Mouse (Mus musculus): ENCODE measurements around the gene Pgpep1.
A peak's percentile ranks its signal among the peaks of the same experiment; 100 is the strongest.

Pgpep1 gene

DNA sequence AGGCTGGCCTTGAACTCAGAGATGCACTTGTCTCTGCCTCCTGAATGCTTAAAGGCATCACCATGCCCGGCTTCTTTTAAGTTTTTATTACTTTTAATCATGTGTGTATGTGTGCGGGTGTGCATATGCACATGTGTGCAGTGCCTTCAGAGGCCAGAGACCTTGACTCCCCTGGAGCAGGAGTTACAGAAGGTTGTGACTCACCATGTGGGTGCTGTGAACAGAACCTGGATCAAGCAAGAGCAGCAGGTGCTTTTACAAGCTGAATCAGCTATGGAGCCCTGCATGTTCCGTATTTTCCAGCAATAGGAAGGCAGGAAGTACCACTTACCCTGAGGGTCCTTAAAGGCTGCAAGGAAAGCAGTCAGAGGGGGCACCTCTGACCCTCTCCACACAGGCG is 31.0 kb upstream of the Pgpep1 start:
- no peak for DNase-seq (ENCODE audit: low read depth, low spot score)

DNA sequence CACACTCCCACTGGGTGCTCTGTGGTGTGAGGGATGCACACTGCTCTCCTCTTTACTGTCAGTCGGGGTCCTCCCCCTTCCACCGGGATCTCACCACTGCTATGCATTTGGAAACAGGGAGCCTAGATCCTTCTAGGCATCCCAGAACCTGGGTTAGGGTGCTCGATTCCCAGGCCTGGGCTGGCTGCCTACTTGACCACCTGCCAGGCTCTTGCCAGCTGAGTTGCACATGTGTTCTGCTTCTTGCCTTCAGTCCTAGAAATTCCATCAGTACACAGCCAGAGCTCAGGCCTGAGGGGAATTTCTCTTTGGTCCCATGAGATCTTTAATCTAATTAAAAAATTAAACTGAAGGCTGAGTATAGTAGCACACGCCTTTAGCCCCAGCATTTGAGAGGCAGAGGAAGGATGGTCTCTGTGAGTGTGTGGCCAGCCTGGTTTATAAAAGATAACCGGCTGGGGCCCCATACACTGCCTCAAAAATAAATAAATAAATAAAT is 29.8 kb upstream of the Pgpep1 start:
- no peak for DNase-seq (ENCODE audit: low read depth, low spot score)

DNA sequence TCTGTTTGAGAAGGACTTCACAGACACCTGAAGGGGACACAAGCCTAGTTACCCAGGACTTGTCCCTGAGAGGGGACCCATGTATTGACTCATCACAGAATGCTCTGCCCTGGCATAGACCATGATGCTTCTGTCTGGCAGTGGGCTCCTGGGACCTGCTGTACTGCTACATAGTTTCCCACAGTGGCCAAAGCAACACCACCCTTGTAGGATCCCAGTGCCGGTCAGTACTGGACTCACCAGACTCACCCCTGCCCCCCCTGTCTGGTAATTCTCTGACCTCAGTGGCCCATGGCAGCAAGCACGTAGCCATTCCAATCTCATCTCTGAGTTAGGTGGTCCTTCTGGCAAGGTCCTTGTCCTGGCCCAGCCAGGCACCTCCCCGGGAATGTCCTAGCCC is 27.9 kb upstream of the Pgpep1 start:
- DNase-seq (ENCODE audit: low read depth, low spot score) = no peak

DNA sequence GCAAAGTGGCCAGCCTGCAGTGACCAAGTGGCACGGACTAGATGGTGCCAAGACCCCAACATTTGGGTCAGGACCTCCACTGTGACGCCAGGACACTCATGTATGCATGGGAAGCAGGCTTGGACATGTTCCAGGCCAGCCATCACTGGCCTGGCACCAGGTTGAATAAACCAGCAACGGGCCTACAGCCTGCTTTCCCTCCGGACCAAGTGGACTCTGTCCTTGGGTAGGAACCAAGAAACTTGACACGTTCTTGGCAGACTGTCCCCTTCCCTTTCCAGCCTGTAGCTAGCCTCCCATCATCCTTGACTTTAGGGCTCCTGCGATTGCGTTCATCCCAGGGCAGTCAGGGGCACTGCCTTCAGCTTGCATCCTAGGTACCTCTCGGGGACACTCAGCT is 27.4 kb upstream of the Pgpep1 start:
- DNase-seq (ENCODE audit: low read depth, low spot score) = no peak

DNA sequence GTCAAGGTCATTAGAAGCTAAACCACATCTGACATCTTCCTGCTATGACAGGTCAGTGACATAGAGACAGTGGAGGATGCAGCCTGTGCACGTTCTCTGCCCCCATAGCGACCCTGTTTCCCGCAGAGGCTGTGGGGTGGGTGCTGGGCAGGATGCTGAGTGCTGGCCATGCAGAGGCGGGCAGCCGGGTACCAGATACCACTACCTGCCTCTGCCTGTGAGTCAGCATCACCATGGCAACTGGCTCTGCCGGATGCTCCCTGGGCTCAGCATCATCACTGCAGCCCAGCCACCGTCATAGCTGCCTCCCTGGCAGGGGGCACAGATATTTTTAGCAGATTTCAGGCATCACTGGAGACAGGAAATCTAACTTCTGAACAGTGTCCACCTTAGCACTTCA is 24.1 kb upstream of the Pgpep1 start:
- DNase-seq (ENCODE audit: low read depth, low spot score) = no peak

DNA sequence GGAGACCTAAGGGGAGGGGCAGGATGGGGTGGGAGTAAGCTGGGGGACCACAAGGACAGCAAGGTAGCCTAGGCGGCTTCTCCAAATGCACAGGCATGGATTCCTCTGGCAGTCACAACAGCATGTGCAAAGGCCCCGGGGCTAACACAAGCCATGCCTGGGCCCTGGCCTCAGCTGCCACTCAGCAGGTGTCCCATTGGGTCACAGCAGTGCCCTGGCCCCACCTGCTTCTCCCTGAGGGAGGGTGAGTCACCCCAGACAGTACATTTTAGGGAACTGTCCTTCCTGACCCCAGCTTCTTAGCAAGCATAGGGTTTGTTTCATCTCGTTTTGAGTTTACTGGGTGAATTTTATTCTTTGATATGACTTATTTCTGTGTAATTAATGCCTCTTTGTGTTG is 22.5 kb upstream of the Pgpep1 start:
- peak; percentile 25 for DNase-seq (ENCODE audit: low read depth, low spot score)

DNA sequence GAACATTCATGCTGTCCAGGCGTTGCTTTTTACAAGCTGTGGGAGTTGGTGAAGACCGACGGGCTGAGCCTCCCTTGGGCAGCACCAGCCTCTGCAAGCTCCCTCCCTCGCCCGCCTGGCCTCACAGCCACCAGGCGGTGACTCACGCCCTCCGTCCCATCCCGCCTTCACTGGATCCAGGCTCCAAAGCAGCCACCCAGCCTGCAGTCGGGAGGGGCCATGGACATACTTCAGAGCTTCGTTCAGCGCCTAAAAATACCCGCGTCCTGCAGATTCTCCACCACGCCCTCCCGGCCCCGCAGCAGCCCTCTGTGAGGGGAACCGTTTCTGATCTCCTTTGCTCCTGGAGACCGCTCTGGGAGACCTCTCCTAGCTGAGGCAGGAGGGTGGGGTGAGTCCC is 22.0 kb upstream of the Pgpep1 start:
- DNase-seq (ENCODE audit: low read depth, low spot score) = no peak

DNA sequence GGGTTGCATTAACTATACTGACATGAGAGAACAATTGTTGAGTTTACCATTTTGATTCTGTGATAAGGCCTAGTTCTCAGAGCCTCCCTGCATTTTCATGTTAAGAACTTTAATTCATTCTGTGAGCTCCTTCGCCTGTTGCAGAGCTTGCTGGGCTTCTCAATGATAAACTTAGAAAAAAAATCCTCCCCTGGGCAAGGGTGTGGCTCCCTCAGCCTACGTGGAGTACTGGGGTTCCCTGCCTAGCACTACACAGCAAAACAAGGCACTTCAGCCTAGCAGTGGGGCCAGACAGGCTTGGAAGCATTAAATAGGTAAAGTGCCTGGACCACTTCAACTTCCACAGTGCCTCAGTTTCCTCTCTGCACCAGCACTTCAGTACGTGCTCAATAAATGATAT is 21.2 kb upstream of the Pgpep1 start:
- no peak for DNase-seq (ENCODE audit: low read depth, low spot score)

DNA sequence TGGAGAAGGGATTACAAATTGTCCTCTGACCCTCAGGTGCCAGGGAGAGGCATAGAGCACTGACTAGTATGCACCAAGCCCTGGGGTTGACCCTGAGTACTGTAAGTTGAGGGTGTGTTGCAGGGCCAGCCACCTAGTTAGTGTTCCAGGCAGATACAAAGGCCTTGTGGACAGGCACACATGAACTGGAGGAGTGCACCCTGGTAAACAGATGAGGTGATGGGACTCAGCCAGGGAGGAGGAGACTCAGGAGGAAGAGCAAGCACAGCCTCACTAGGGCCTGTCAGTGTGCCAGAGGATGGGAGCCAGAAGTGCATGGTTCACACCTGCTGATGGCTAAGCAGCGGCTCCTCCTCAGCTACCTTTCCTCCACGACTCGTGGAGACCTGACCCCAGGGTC is 19.9 kb upstream of the Pgpep1 start:
- DNase-seq (ENCODE audit: low read depth, low spot score) = no peak

DNA sequence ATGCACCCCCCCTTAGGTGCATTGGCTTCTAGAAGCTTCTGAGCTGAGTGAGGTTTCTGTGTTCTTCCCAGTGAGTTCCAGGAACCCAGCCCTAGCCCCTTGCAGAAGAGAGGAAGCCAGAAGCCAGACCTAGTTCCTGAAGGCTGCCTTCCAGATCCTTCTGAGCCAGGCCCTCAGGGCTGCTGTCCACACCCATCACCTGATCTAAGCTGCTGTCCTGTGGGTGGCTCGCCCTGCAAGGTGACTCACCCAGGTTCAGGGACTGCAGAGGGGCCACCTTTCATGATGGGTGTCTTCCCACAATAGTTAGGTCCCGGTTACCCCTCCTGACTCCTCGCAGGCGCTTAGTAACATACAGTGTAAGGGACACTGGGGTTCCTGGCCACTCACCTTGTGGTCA is 19.2 kb upstream of the Pgpep1 start:
- DNase-seq (ENCODE audit: low read depth, low spot score) = no peak

DNA sequence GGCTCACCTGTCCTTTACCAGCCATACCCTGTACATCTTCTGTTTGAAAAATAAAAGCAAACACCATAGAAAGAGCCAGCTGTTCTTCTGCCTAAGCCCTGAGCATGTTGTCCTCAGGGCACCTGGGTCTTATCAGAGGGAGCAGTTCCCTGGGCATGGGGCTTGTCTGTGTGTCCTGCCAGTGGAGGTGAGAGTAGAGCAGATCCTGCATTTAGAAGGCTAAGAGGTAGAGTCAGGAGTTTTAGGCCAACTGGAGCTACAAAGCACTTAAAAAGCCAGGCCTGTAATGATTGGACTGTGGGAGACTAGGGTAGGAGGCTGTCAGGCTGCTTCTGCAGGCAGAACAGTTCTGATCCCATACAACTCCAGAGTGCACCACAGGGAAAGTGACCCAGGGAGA is 18.5 kb upstream of the Pgpep1 start:
- DNase-seq (ENCODE audit: low read depth, low spot score) = no peak

DNA sequence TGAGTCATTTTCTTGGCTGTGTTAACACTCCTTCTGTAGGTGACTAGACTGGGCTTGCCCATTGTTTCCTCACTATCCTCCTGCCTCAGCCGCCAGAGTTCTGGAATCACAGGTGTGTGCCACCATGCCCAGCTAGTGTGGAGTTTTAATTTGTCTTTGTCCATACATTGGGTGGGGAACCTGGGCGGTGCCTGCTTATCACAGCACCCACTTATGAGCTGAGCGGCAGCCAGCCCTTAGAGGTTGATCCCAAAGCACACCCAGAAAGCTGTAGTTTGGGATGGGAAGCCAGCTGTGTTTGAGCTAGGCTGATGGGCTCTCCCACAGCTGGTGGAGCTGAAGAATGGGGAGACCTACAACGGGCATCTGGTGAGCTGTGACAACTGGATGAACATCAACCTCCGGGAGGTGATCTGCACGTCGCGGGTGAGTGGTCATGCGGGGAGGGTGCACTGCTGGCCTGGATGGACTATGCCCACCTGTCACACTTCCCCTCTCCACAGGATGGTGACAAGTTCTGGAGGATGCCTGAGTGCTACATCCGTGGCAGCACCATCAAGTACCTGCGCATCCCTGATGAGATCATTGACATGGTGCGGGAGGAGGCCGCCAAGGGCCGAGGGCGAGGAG is 17.4 kb upstream of the Pgpep1 start:
- DNase-seq (ENCODE audit: low read depth, low spot score) = peak; percentile 41

DNA sequence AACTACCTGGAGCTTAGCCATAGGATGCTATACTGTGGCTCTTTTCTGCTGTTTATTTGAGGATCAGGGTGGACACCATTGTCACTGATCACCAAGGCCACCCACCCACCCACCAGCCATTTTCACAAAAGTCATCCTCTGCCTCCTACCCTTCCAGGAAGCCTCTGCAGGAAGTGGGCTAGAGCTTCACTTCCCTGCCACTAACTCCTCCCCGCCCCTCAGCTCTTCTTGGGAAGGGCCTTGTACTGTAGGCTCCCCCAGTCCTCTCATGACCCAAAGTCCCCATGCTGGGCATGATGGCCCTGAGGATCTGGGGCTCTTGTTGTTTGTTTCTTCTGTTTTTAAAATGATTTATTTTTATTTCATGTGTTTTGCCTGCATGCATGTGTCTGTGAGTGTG is 15.1 kb upstream of the Pgpep1 start:
- no peak for DNase-seq (ENCODE audit: low read depth, low spot score)

DNA sequence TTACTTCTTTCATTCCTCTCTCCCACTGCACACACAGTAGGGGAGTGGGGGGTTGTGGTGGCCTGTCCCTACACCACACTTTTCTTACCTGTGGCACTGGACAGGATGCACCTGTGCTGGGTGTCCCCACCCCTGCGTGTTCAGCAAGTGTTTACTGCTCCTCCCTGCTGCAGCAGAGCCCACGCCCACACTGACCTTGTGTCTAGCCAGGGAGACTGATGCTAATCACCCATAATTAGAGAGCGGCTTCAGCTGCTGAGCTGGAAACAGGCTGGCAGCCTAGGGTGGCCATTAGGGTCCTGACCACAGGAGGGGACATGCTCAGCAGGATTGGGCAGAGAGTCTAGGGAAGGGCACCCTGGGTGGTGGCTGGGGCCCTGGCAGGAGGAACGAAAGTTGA is 14.5 kb upstream of the Pgpep1 start:
- peak; percentile 51 for DNase-seq (ENCODE audit: low read depth, low spot score)

DNA sequence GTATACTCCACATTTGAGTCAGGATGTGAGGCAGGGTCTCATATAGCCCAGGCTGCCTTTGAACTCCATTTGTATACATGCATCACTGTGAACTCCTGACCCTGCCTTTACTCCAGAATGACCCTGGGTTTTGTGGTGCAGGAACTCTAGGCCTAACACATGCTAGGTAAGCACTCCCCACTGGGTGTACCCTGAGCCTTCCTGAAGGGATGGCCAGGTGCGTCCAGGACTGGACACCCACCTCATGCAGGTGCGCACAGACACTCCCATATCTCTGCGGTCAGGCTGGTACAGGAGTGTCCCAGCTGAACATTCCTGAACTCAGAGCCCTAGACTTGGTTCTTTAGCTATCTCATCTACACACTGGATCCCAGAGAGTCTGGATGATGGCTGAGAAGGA is 13.9 kb upstream of the Pgpep1 start:
- no peak for DNase-seq (ENCODE audit: low read depth, low spot score)

DNA sequence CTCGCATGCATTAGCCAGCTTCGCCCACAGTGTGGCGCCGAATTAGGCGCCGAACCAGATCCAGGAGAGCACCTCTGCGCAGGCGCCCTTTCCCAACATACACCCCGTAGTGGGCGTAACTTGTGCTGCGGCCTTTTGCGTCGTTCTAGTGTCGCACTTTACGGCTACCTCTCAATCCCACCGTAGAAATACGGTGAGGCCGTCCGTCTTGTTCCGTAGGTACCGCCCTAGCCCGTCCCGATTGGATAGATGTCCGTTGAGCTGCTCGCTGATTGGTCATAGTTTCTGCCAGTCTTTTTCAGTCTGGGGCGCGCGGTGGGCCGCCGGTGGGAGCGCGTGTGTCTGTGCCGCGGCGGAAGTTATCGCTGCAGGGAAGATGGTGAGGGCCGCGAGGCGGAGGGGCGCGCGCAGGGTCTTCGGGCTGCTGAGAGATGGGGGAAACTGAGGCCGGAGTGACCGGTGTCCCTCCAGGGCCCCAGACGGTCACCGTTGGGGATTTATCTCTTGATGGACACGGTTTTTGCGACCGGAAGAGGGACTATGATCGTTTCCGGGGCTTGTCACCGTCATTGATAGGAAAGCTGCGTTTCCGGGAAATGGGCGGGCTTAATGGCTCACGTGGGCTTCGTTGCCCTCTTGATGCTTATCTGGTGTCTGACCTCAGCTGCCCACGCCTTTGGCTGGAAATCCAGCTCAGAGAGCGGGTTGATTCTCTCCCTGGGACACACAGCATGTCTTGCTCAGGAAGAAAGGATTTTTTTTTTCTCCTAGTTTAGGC is 13.1 kb upstream of the Pgpep1 start, which contains the start of gene Lsm4:
Lsm4 (plus strand) TSS at position 170 of the 778 bp plus-strand sequence.
- peak; percentile 100 for DNase-seq (ENCODE audit: low read depth, low spot score)

DNA sequence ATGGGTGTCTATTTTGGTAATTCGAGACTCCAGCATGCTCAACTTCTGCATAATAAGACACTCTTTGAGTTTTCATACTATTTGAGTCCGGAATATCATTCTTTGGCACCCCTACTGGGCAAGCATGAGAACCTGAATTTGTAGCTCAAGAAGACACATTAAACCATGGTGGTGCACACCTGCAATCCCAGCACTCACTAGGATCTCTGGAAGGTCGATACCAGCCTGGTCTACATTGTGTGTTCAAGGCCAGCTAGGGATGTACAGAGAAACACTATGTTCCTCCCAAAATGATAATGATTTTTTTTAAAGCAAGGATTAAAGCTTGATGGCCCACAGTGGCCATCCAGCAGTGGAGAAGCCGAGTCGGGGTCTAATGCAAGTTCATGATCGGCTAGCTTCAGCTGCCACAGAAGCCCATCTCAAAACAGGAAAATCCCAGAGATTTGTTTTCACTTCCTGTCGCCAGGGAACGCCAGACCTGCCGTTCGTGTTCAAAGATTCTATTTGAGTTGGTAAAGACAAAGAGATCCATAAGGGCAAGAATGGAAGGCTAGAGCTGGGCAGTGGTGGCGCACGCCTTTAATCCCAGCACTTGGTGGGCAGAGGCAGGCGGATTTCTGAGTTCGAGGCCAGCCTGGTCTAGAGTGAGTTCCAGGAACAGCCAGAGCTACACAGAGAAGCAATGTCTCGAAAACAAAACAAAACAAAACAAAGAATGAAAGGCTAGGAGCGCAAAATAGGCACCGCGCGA is 12.3 kb upstream of the Pgpep1 start:
- no peak for DNase-seq (ENCODE audit: low read depth, low spot score)

DNA sequence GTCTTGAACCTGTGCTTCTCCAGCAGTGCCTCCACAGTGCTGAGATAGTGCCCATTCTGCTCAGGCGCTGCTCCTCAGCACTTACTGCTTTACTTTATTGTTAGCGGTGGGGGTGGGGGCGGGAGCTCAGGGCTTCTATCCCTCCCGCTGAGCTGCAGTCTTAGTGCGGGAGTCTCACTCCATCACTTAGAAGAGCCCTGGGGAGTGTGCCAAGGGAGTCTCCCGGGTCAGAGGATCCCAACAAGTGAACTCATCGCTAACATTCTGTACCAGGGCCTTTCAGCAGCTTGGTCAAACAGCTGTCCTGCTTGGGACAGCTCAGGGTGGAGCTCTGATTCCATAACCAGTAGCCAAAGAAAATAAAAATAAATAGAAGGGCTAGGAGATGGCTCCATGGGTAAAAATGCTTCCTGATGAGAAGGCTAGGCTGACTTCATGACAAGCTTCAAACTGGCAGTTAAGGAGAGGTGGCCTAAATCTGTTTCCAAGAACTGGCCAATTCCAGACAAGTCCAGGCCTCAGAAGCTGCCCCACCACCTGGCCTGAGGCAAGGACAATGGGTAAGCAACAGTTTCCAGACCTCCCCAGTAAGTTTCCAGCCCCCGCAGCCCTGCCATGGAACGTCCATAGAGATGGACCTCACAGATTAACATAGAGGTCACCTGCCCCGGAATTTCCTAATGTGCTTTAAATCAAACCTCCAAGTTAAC is 11.6 kb upstream of the Pgpep1 start:
- DNase-seq (ENCODE audit: low read depth, low spot score) = no peak

DNA sequence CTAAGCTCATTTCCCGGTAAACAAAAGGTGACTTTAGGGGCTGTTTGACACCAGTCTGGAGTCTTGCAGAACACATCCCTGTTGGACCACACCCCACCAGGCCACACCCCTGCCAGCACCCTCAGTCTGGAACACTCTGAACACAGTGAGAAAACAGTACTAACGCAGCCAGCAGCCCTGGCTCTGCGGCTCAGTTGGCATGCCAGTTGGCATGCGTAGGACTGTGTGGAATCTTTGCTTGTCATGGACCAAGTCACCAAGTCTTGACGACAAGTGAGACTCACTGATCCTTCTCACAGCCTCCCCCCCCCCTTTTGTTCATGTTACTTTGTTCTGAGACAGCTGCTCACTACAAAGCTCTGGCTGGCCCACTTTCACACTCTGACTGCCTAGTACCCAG is 6.9 kb upstream of the Pgpep1 start:
- DNase-seq (ENCODE audit: low read depth, low spot score) = no peak

DNA sequence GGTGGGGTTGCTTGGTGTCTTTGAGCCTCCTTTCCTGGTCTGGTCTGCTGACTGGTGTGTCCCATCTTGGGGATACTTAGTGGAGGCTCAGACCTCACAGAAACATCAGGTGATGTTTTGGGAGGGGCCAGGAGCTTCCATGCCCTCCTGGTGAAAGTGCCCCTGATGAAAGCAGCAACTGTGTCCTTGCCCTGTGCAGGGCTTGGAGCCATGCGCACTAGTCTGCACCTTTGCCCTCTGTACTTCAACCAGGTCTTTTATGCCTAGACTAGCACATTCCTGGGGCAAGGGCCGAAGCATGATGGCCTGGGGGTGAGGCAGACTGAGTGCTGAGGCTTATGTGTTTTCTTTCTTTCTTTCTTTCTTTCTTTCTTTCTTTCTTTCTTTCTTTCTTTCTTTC is 5.4 kb upstream of the Pgpep1 start:
- no peak for DNase-seq (ENCODE audit: low read depth, low spot score)

DNA sequence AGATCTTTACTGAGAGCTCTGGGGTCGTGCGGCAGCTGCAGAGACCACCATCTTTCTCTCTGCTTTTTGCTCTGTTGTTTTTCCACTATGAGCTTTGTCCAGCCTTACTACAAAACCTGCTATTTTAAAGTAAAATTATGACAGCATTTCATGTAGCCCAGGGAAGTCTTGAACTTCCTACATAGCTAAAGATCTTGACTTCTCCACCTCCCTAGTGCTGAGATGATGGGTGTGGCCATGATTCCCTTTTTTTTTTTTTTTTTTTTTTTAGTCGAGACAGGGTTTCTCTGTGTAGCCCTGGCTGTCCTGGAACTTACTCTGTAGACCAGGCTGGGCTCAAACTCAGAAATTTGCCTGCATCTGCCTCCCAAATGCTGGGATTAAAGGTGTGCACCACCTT is 4.4 kb upstream of the Pgpep1 start:
- DNase-seq (ENCODE audit: low read depth, low spot score) = no peak

DNA sequence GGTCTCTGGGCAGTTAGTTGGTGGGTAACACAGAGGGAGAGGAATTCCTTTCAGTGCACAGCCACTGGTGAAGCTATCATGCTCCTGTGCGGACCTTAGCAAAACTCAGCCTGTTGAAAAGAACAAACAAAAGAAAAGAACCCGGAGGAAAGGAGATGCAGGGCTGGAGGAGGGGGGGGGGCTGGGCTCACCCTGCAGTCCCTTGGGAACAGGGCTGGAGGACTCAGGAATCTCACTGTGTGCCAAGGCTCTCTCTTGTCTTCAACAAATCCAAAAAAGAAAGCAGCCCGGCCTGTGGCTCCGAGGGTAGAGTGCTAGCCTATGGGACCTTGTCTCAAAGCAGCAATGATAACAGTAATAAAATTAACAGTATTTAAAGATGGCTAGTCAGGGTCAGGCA is 3.5 kb upstream of the Pgpep1 start:
- no peak for DNase-seq (ENCODE audit: low read depth, low spot score)

Measured in A20 (cell line).